Mouse (Mus musculus): ENCODE results near the gene Snx18.

The Snx18 gene

GRCm38 (mm10) chr13:113597616-113598015 is 20.7 kb downstream of the Snx18 start:
- DNase-seq (ENCODE audit: low read depth, low spot score) = no peak

- DNase-seq (ENCODE audit: low read depth, low spot score) = no peak
Observed at GRCm38 (mm10) chr13:113596821-113597541, 21.4 kb downstream of the Snx18 start.

- no peak for DNase-seq (ENCODE audit: low read depth, low spot score)
Observed at GRCm38 (mm10) chr13:113595987-113596386, 22.4 kb downstream of the Snx18 start.

- DNase-seq (ENCODE audit: low read depth, low spot score) = no peak
Observed at GRCm38 (mm10) chr13:113595219-113595618, 23.1 kb downstream of the Snx18 start.

GRCm38 (mm10) chr13:113594361-113594760 is 24.0 kb downstream of the Snx18 start:
- DNase-seq (ENCODE audit: low read depth, low spot score) = no peak

GRCm38 (mm10) chr13:113593711-113594110 is 24.7 kb downstream of the Snx18 start:
- no peak for DNase-seq (ENCODE audit: low read depth, low spot score)

- DNase-seq (ENCODE audit: low read depth, low spot score) = no peak
Observed at GRCm38 (mm10) chr13:113592703-113593200, 25.6 kb downstream of the Snx18 start.

GRCm38 (mm10) chr13:113591336-113591735 is 27.0 kb downstream of the Snx18 start:
- no peak for DNase-seq (ENCODE audit: low read depth, low spot score)

GRCm38 (mm10) chr13:113590216-113590615 is 28.1 kb downstream of the Snx18 start:
- DNase-seq (ENCODE audit: low read depth, low spot score) = no peak

- DNase-seq (ENCODE audit: low read depth, low spot score) = no peak
Observed at GRCm38 (mm10) chr13:113589499-113589898, 28.9 kb downstream of the Snx18 start.

GRCm38 (mm10) chr13:113587200-113587936 is 31.0 kb downstream of the Snx18 start:
- DNase-seq (ENCODE audit: low read depth, low spot score) = peak; percentile 61

- DNase-seq (ENCODE audit: low read depth, low spot score) = no peak
Observed at GRCm38 (mm10) chr13:113585606-113586005, 32.8 kb downstream of the Snx18 start.

GRCm38 (mm10) chr13:113584431-113584830 is 33.9 kb downstream of the Snx18 start:
- peak; percentile 68 for DNase-seq (ENCODE audit: low read depth, low spot score)

GRCm38 (mm10) chr13:113583563-113583962 is 34.8 kb downstream of the Snx18 start:
- DNase-seq (ENCODE audit: low read depth, low spot score) = no peak

- DNase-seq (ENCODE audit: low read depth, low spot score) = no peak
Observed at GRCm38 (mm10) chr13:113582024-113582423, 36.3 kb downstream of the Snx18 start.

GRCm38 (mm10) chr13:113581436-113581835 is 36.9 kb downstream of the Snx18 start:
- no peak for DNase-seq (ENCODE audit: low read depth, low spot score)

GRCm38 (mm10) chr13:113580400-113580790 is 38.0 kb downstream of the Snx18 start:
- DNase-seq (ENCODE audit: low read depth, low spot score) = no peak

GRCm38 (mm10) chr13:113579788-113580399 is 38.5 kb downstream of the Snx18 start:
- peak; percentile 72 for DNase-seq (ENCODE audit: low read depth, low spot score)

GRCm38 (mm10) chr13:113574232-113574631 is 44.1 kb downstream of the Snx18 start:
- no peak for DNase-seq (ENCODE audit: low read depth, low spot score)

GRCm38 (mm10) chr13:113573377-113573776 is 45.0 kb downstream of the Snx18 start:
- no peak for DNase-seq (ENCODE audit: low read depth, low spot score)

GRCm38 (mm10) chr13:113572046-113572686 is 46.2 kb downstream of the Snx18 start:
- peak; percentile 25 for DNase-seq (ENCODE audit: low read depth, low spot score)

- DNase-seq (ENCODE audit: low read depth, low spot score) = peak; percentile 75
Observed at GRCm38 (mm10) chr13:113569526-113569925, 48.8 kb downstream of the Snx18 start.

Measured in ZHBTc4 (cell line).